Mouse (Mus musculus) cortical plate, adult 2 months (tissue): Measurements from ENCODE around the gene Tmcc2.

Experiments used
- CTCF ChIP-seq: fragments of 200-500 bp; IDR thresholded peaks from 2 replicates; pipeline ENCODE4 v1.5.1; 2011; ENCODE audit warnings: mild to moderate bottlenecking, control low read depth, low read length; ENCODE audit not compliant: insufficient read depth; ENCODE audit errors: extremely low read depth
- POLR2A ChIP-seq: fragments of 200-500 bp; IDR thresholded peaks from 2 replicates; pipeline ENCODE4 v1.6.1; 2011; ENCODE audit warnings: mild to moderate bottlenecking, low read length, control low read depth; ENCODE audit not compliant: insufficient read depth; ENCODE audit errors: extremely low read depth

GRCm38 (mm10) chr1:132384001-132384554 is 7.0 kb downstream of the Tmcc2 start:
- TF ChIP-seq POLR2A (no peak), CTCF (no peak)
